Mouse (Mus musculus): Measurements from ENCODE around the gene Cabp5.
"Not testable (repeated sequence)": the region's sequence is repeated elsewhere in the genome, so short reads cannot be mapped to it uniquely, and the experiment has no call there.

Gene Cabp5

GRCm38 (mm10) chr7:13397832-13398231, at the start of gene Cabp5:
TSS of gene Cabp5 (plus strand) at chr7:13398132.
- no peak for DNase-seq (ENCODE audit: low read depth)

GRCm38 (mm10) chr7:13355943-13356342, 42.0 kb upstream of the Cabp5 start:
- no peak for DNase-seq (ENCODE audit: low read depth)

DNA sequence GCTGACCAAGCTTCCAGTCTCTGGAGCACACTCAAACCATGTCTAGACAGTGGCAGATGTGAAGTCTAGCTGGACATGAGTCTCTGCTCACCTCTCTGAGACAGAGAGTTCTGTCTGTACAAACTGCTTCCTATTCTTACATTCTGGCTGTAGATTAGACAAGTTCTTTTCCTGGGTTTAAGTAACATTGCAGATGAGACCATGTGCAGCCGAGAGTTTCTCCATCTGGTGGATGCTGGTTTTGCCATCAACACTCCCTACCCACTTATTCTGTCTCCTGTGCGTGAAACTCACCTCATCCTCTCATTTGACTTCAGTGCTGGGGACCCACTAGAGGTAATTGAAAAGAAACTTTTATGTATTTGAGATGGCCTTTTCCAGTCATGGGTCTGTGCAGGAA, 17.3 kb upstream of the Cabp5 start:
- no peak for DNase-seq (ENCODE audit: low read depth)

- DNase-seq (ENCODE audit: low read depth), result not testable (repeated sequence)
Measured at GRCm38 (mm10) chr7:13450541-13450940, 52.6 kb downstream of the Cabp5 start, which contains the start of gene Bsph1. TSS of gene Bsph1 (plus strand) at chr7:13450841.
